ENCODE assay signal across 25 mouse cellular contexts in the genomic region with DNA sequence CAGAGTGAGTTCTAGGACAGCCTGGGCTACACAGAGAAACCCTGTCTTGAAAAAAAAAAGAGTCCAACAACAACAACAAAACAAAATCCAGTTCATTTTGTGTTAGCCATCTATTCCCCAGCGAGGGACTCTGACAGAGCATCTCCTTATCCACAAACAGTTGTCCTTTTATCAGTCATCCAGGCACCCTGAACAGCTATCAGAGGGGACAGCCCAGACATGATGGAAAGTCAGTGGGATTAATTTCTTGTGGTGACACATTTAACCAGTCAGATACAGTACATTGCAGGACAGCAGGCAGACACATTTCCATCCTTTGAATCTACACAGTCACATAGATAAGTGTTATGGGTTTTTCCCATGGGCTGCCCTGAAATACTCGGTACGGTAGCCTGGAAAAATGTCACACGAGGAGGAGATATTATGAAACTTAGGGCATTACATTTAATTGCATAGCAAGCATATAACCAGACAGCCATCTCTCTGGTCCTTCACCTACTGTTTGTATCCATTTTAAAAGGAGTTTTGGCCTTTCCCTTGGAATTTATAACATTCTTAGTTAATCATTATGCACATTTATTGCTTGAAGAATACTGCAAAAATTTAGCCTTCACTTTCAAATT. TPM values are rescaled to one million over a fixed set of nuclear protein-coding genes. Genes with fewer than 3 reads are reported as not detected.
DNase-seq lines count a peak whose midpoint lies in the region; ATAC-seq lines count a peak whose summit lies in the region.
"Had no signal": no experiment of that assay in that cellular context is flagged by ENCODE, and none has a peak within 500 bp of the region (broad histone marks: within the 10 kb centered on the region; RNA-seq: fewer than 3 reads in every experiment).

No protein-coding gene starts in this region.

- H3K27ac ChIP-seq in midbrain, embryonic 11.5 days (ENCODE audit: low read depth, low read length), result no peak overlapping the region
- H3K27ac ChIP-seq in midbrain, embryonic 15.5 days, result no peak overlapping the region
- peak overlapping the region; percentile 93 for H3K27ac ChIP-seq in liver, embryonic 15.5 days (replicated peaks)
- H3K27ac ChIP-seq: embryonic facial prominence, embryonic 13.5 days; forebrain, embryonic 10.5 days; heart, embryonic 15.5 days; hindbrain, embryonic 15.5 days; left cerebral cortex, adult 2 months; midbrain, embryonic 12.5 days; neural tube, embryonic 12.5 days had no signal

- H3K9ac ChIP-seq in midbrain, embryonic 11.5 days (ENCODE audit: low read length), result no peak overlapping the region
- no peak overlapping the region for H3K9ac ChIP-seq in midbrain, embryonic 15.5 days
- H3K9ac ChIP-seq in liver, embryonic 15.5 days, result 0 out of 2 replicates have a peak overlapping the region, but pooled peaks have one; percentile 40
- H3K9ac ChIP-seq: embryonic facial prominence, embryonic 13.5 days; heart, embryonic 15.5 days; hindbrain, embryonic 15.5 days; lung, embryonic 14.5 days; midbrain, embryonic 12.5 days; neural tube, embryonic 12.5 days had no signal

- H3K27me3 ChIP-seq in midbrain, embryonic 11.5 days (ENCODE audit: control insufficient read depth, insufficient read depth, low read length), result no peaks in the 10 kb centered on the region
- H3K27me3 ChIP-seq in midbrain, embryonic 15.5 days (replicated peaks), result no peaks in the 10 kb centered on the region
- no peaks in the 10 kb centered on the region for H3K27me3 ChIP-seq in liver, embryonic 15.5 days
- H3K27me3 ChIP-seq: CH12.LX; embryonic facial prominence, embryonic 13.5 days; heart, embryonic 15.5 days; hindbrain, embryonic 15.5 days; midbrain, embryonic 12.5 days; neural tube, embryonic 12.5 days had no signal

- no peak overlapping the region for H3K4me2 ChIP-seq in midbrain, embryonic 11.5 days
- H3K4me2 ChIP-seq in midbrain, embryonic 15.5 days, result no peak overlapping the region
- peak overlapping the region; percentile 55 for H3K4me2 ChIP-seq in liver, embryonic 15.5 days
- H3K4me2 ChIP-seq: embryonic facial prominence, embryonic 13.5 days; heart, embryonic 15.5 days; hindbrain, embryonic 15.5 days; lung, embryonic 14.5 days; midbrain, embryonic 12.5 days; neural tube, embryonic 12.5 days had no signal

- no peaks in the 10 kb centered on the region for H3K4me1 ChIP-seq in midbrain, embryonic 11.5 days (ENCODE audit: control insufficient read depth, insufficient read depth, low read length)
- no peaks in the 10 kb centered on the region for H3K4me1 ChIP-seq in midbrain, embryonic 15.5 days
- H3K4me1 ChIP-seq in liver, embryonic 15.5 days (replicated peaks), result peaks cover 24% of the 10 kb centered on the region
- H3K4me1 ChIP-seq: embryonic facial prominence, embryonic 13.5 days; forebrain, embryonic 10.5 days; heart, embryonic 15.5 days; hindbrain, embryonic 15.5 days; midbrain, embryonic 12.5 days; neural tube, embryonic 12.5 days had no signal

- no peaks in the 10 kb centered on the region for H3K36me3 ChIP-seq in midbrain, embryonic 11.5 days (ENCODE audit: control insufficient read depth, insufficient read depth, low read length)
- 0 out of 2 replicates have a peak, but pooled peaks cover 4% of the 10 kb centered on the region for H3K36me3 ChIP-seq in midbrain, embryonic 15.5 days (replicated peaks)
- peaks cover 7% of the 10 kb centered on the region; the same call in 1 of the 2 replicates for H3K36me3 ChIP-seq in liver, embryonic 15.5 days (replicated peaks)
- H3K36me3 ChIP-seq: forebrain, embryonic 10.5 days; heart, embryonic 15.5 days; hindbrain, embryonic 15.5 days; neural tube, embryonic 12.5 days had no signal

- no peaks in the 10 kb centered on the region for H3K9me3 ChIP-seq in midbrain, embryonic 11.5 days (ENCODE audit: control insufficient read depth, low read length)
- no peaks in the 10 kb centered on the region for H3K9me3 ChIP-seq in midbrain, embryonic 15.5 days
- 0 out of 2 replicates have a peak, but pooled peaks cover 6% of the 10 kb centered on the region for H3K9me3 ChIP-seq in liver, embryonic 15.5 days (replicated peaks)
- H3K9me3 ChIP-seq: embryonic facial prominence, embryonic 13.5 days; heart, embryonic 15.5 days; hindbrain, embryonic 15.5 days; midbrain, embryonic 12.5 days; neural tube, embryonic 12.5 days had no signal

- ATAC-seq in midbrain, embryonic 11.5 days (ENCODE audit: low FRiP score), result no peak
- no peak for ATAC-seq in midbrain, embryonic 15.5 days (replicated peaks)
- peak; percentile 98 for ATAC-seq in erythroid progenitor cell, adult 5-6 weeks (replicated peaks; ENCODE audit: low FRiP score, poor library complexity, severe bottlenecking)
- ATAC-seq in liver, embryonic 15.5 days (ENCODE audit: insufficient read depth), result peak; percentile 97

- peak; percentile 76 for DNase-seq in midbrain, embryonic 11.5 days (ENCODE audit: low spot score, missing footprints)
- no peak for DNase-seq in kidney, adult 8-10 months
- DNase-seq in testis, postnatal 10 days (ENCODE audit: low spot score), result no peak
- no peak for DNase-seq in gastrocnemius, adult 18-20 months (ENCODE audit: low spot score)
- DNase-seq: cerebellum, postnatal 10 days; gastrocnemius, postnatal 25 days; heart, postnatal 4 days; kidney, adult 11 months; kidney, postnatal 25 days; left cerebral cortex, postnatal 4 days; lung, embryonic 14.5 days; lung, postnatal 36 days; right cerebral cortex, postnatal 4 days; thymus, adult 18-20 months had no signal

- H3K4me3 ChIP-seq in midbrain, embryonic 11.5 days (ENCODE audit: low read depth, low read length), result no peak overlapping the region
- no peak overlapping the region for H3K4me3 ChIP-seq in midbrain, embryonic 15.5 days
- H3K4me3 ChIP-seq in liver, embryonic 15.5 days (replicated peaks), result peak overlapping the region; percentile 2; the same call in 1 of the 2 replicates
- H3K4me3 ChIP-seq: embryonic facial prominence, embryonic 13.5 days; forebrain, embryonic 10.5 days; heart, embryonic 15.5 days; hindbrain, embryonic 15.5 days; left cerebral cortex, adult 2 months; midbrain, embryonic 12.5 days; neural tube, embryonic 12.5 days had no signal

- 93% methylated on average over 4 of the region's 4 CpGs for WGBS in midbrain, embryonic 11.5 days
- WGBS in midbrain, embryonic 15.5 days, result 91% methylated on average over 4 of the region's 4 CpGs
- 16% methylated on average over 4 of the region's 4 CpGs for WGBS in liver, embryonic 15.5 days (ENCODE audit: insufficient replicate concordance)

RNA-seq across cellular contexts. Expression of gene Orc5, which starts 7.4 kb away (rescaled TPM):
- 49.4 and 50.5 TPM in 2 replicates for polyA plus RNA-seq in midbrain, embryonic 11.5 days (2014; fragmentation: Nextera tagmentation; extraction: Ambion mirVana)
- 34.8 and 34.9 TPM in 2 replicates for polyA plus RNA-seq in midbrain, embryonic 15.5 days (2015; fragmentation: Nextera tagmentation; extraction: Ambion mirVana)
- total RNA-seq in erythroid progenitor cell, adult 5-6 weeks (2015; ENCODE audit: low replicate concordance), result 37.1 and 53.2 TPM in 2 replicates
- 34.3 and 42.7 TPM in 2 replicates for total RNA-seq in erythroid progenitor cell, adult 5-6 weeks (2017; ENCODE audit: low replicate concordance)
- polyA plus RNA-seq in liver, embryonic 15.5 days (2015; fragmentation: Nextera tagmentation; extraction: Ambion mirVana), result 47.0 and 49.4 TPM in 2 replicates
- 1 to 10 TPM; 7.4 to 8.3 TPM for total RNA-seq in gastrocnemius, adult 18-20 months (2021)

Comparison
In these comparisons a context has a peak if more than half of its experiments do, and no peak if none do; other contexts are left out.
1. ATAC-seq: peak in erythroid progenitor cell, adult 5-6 weeks (single experiment) and liver, embryonic 15.5 days (single experiment); none in midbrain, embryonic 11.5 days (single experiment) and midbrain, embryonic 15.5 days (single experiment).